Mouse (Mus musculus) MEL (cell line): ENCODE measurements around the gene Mug2. TPM values are rescaled to one million over a fixed set of nuclear protein-coding genes. Genes with fewer than 3 reads are reported as not detected.
A peak's percentile ranks its signal among the peaks of the same experiment; 100 is the strongest.
"Not testable (repeated sequence)": the region's sequence is repeated elsewhere in the genome, so short reads cannot be mapped to it uniquely, and the experiment has no call there.

ENCODE experiments used
- DNase-seq: peaks from one replicate; pipeline ENCODE4 v3.0.0; 2011; ENCODE audit warnings: low read depth, low spot score
- H3K27ac ChIP-seq: 2 replicates; pipeline ENCODE4 v1.5.1; 2012; ENCODE audit warnings: low read depth, mild to moderate bottlenecking, control low read depth, low read length, moderate library complexity; ENCODE audit not compliant: control insufficient read depth
- H3K27me3 ChIP-seq, 2 experiments: fragments of 150-350 bp in 1 of 2; sonication (generic) in 1 of 2; 2 replicates each; pipeline ENCODE4 v1.6.1; 2012; ENCODE audit warnings: low read length in 2 of 2, mild to moderate bottlenecking in 2 of 2, improper control_type of control experiment in 1 of 2, moderate library complexity in 1 of 2; ENCODE audit not compliant: insufficient read depth in 2 of 2, control insufficient read depth in 1 of 2
- H3K36me3 ChIP-seq, 2 experiments: 2 replicates each; pipeline ENCODE4 v1.6.1; 2012 to 2014; ENCODE audit warnings: low read length in 2 of 2, improper control_type of control experiment in 1 of 2, inconsistent platforms in 1 of 2, mild to moderate bottlenecking in 1 of 2; ENCODE audit not compliant: insufficient read depth in 2 of 2, control insufficient read depth in 1 of 2
- H3K4me1 ChIP-seq, 2 experiments: fragments of 150-350 bp in 1 of 2; sonication (generic) in 1 of 2; 2 replicates each; pipeline ENCODE4 v1.6.1; 2012; ENCODE audit warnings: low read length in 2 of 2, improper control_type of control experiment in 1 of 2, mild to moderate bottlenecking in 1 of 2; ENCODE audit not compliant: insufficient read depth in 2 of 2, control insufficient read depth in 1 of 2
- H3K4me3 ChIP-seq, 2 experiments: fragments of 150-350 bp in 1 of 2; sonication (generic) in 1 of 2; 2 replicates each; pipeline ENCODE4 v1.5.1; 2012; ENCODE audit warnings: low read depth in 2 of 2, low read length in 2 of 2, mild to moderate bottlenecking in 2 of 2, moderate library complexity in 2 of 2, control low read depth in 1 of 2, improper control_type of control experiment in 1 of 2; ENCODE audit not compliant: control insufficient read depth in 1 of 2, insufficient read depth in 1 of 2
- H3K79me2 ChIP-seq: 2 replicates; pipeline ENCODE4 v1.6.1; 2012; ENCODE audit warnings: mild to moderate bottlenecking, low read length, moderate library complexity; ENCODE audit not compliant: control insufficient read depth, poor library complexity, insufficient read depth
- H3K9ac ChIP-seq: 2 replicates; pipeline ENCODE4 v1.6.1; 2012; ENCODE audit warnings: low read depth, mild to moderate bottlenecking, control low read depth, low read length, moderate library complexity; ENCODE audit not compliant: control insufficient read depth, poor library complexity, severe bottlenecking
- H3K9me3 ChIP-seq: fragments of 150-350 bp; sonication (generic); replicated peaks from 2 replicates; pipeline ENCODE4 v1.6.1; 2012; ENCODE audit warnings: mild to moderate bottlenecking, low read length, improper control_type of control experiment, moderate library complexity; ENCODE audit not compliant: insufficient read depth
- BHLHE40 ChIP-seq: IDR thresholded peaks from 2 replicates; pipeline ENCODE4 v1.6.1; 2012; ENCODE audit warnings: low read depth, mild to moderate bottlenecking, inconsistent platforms, low read length, improper control_type of control experiment, borderline replicate concordance
- CHD2 ChIP-seq: IDR thresholded peaks from 2 replicates; pipeline ENCODE4 v1.6.1; 2011; ENCODE audit warnings: low read length, improper control_type of control experiment
- E2F4 ChIP-seq: IDR thresholded peaks from 2 replicates; pipeline ENCODE4 v1.6.1; 2011; ENCODE audit warnings: low read depth, low read length, improper control_type of control experiment, borderline replicate concordance
- ELF1 ChIP-seq: IDR thresholded peaks from 2 replicates; pipeline ENCODE4 v1.6.1; 2014; ENCODE audit warnings: low read depth, mild to moderate bottlenecking, inconsistent platforms, low read length, improper control_type of control experiment, moderate library complexity
- EP300 ChIP-seq, 2 experiments: IDR thresholded peaks; 2 replicates each; pipeline ENCODE4 v1.6.1; 2011; ENCODE audit warnings: improper control_type of control experiment in 2 of 2, low read length in 2 of 2, low read depth in 1 of 2, mild to moderate bottlenecking in 1 of 2
- ETS1 ChIP-seq: IDR thresholded peaks from 2 replicates; pipeline ENCODE4 v1.6.1; 2012; ENCODE audit warnings: low read depth, mild to moderate bottlenecking, inconsistent platforms, low read length, improper control_type of control experiment, moderate library complexity
- GABPA ChIP-seq: IDR thresholded peaks from 2 replicates; pipeline ENCODE4 v1.6.1; 2012; ENCODE audit warnings: low read depth, mild to moderate bottlenecking, inconsistent platforms, low read length, improper control_type of control experiment, moderate library complexity
- GATA1 ChIP-seq: IDR thresholded peaks from 2 replicates; pipeline ENCODE4 v1.6.1; 2011; ENCODE audit warnings: low read depth, low read length, improper control_type of control experiment
- KAT2A ChIP-seq: conservative IDR thresholded peaks from 2 replicates; pipeline ENCODE4 v1.6.1; 2012; ENCODE audit warnings: low read depth, low read length, improper control_type of control experiment, inconsistent platforms
- MYB ChIP-seq: IDR thresholded peaks from 2 replicates; pipeline ENCODE4 v1.6.1; 2011; ENCODE audit warnings: mild to moderate bottlenecking, low read depth, low read length, improper control_type of control experiment
- NELFE ChIP-seq: IDR thresholded peaks from 2 replicates; pipeline ENCODE4 v1.6.1; 2011; ENCODE audit warnings: low read depth, low read length, improper control_type of control experiment
- NRF1 ChIP-seq: IDR thresholded peaks from 2 replicates; pipeline ENCODE4 v1.6.1; 2014; ENCODE audit warnings: low read depth, mild to moderate bottlenecking, inconsistent platforms, low read length, improper control_type of control experiment, moderate library complexity; ENCODE audit not compliant: poor library complexity, insufficient read depth, severe bottlenecking
- POLR2A ChIP-seq, 2 experiments: IDR thresholded peaks; 2 replicates each; pipeline ENCODE4 v1.6.1; 2011 to 2012; ENCODE audit warnings: low read length in 2 of 2, mild to moderate bottlenecking in 2 of 2, control low read depth in 1 of 2, improper control_type of control experiment in 1 of 2, low read depth in 1 of 2, moderate library complexity in 1 of 2; ENCODE audit not compliant: control insufficient read depth in 1 of 2, insufficient read depth in 1 of 2, poor library complexity in 1 of 2
- POLR2AphosphoS5 ChIP-seq: IDR thresholded peaks from 2 replicates; pipeline ENCODE4 v1.6.1; 2012; ENCODE audit warnings: low read depth, borderline replicate concordance, mild to moderate bottlenecking, inconsistent platforms, low read length, moderate library complexity, mixed read lengths
- RCOR1 ChIP-seq: IDR thresholded peaks from 2 replicates; pipeline ENCODE4 v1.6.1; 2012; ENCODE audit warnings: low read depth, mild to moderate bottlenecking, inconsistent platforms, low read length, improper control_type of control experiment
- SIN3A ChIP-seq: IDR thresholded peaks from 2 replicates; pipeline ENCODE4 v1.6.1; 2012; ENCODE audit warnings: low read length, improper control_type of control experiment, inconsistent platforms
- TAL1 ChIP-seq: IDR thresholded peaks from 2 replicates; pipeline ENCODE4 v1.6.1; 2012; ENCODE audit warnings: mild to moderate bottlenecking, inconsistent platforms, low read length, moderate library complexity, mixed read lengths
- TBP ChIP-seq: IDR thresholded peaks from 2 replicates; pipeline ENCODE4 v1.8.0; 2011; ENCODE audit warnings: low read depth, low read length, improper control_type of control experiment
- TCF12 ChIP-seq: IDR thresholded peaks from 2 replicates; pipeline ENCODE4 v1.6.1; 2014; ENCODE audit warnings: low read depth, mild to moderate bottlenecking, inconsistent platforms, low read length, improper control_type of control experiment, moderate library complexity
- USF1 ChIP-seq: IDR thresholded peaks from 2 replicates; pipeline ENCODE4 v1.6.1; 2014; ENCODE audit warnings: low read depth, mild to moderate bottlenecking, inconsistent platforms, low read length, improper control_type of control experiment, moderate library complexity
- USF2 ChIP-seq, 2 experiments: IDR thresholded peaks; 2 replicates each; pipeline ENCODE4 v1.6.1; 2011 to 2012; ENCODE audit warnings: improper control_type of control experiment in 2 of 2, low read length in 2 of 2, borderline replicate concordance in 1 of 2, inconsistent platforms in 1 of 2, low read depth in 1 of 2, mild to moderate bottlenecking in 1 of 2; ENCODE audit not compliant: insufficient read depth in 1 of 2
- ZMIZ1 ChIP-seq: IDR thresholded peaks from 2 replicates; pipeline ENCODE4 v1.6.1; 2012; ENCODE audit warnings: low read depth, mild to moderate bottlenecking, inconsistent platforms, low read length, improper control_type of control experiment, moderate library complexity
- ZNF384 ChIP-seq: IDR thresholded peaks from 2 replicates; pipeline ENCODE4 v1.6.1; 2012; ENCODE audit warnings: low read depth, mild to moderate bottlenecking, inconsistent platforms, low read length, improper control_type of control experiment
- polyA plus RNA-seq, 2 experiments: library from polyadenylated mRNA; stranded (reverse) in 1 of 2; unstranded in 1 of 2; fragments of >175 nt in 1 of 2; fragments of >200 nt in 1 of 2; gene quantifications; 2 replicates each; pipeline versions ENCODE4 v1.2.1 to v1.2.4; 2012; ENCODE audit warnings: low replicate concordance in 2 of 2, low read depth in 1 of 2; ENCODE audit not compliant: insufficient read length in 2 of 2, insufficient read depth in 1 of 2, missing spikeins in 1 of 2
- total RNA-seq: library from RNA; depleted of rRNA; stranded (reverse); fragments of 300-350 nt; gene quantifications from 2 replicates; pipeline ENCODE4 v1.2.3, GENCODE M21; 2012; rRNA removed

Mug2 gene
- not detected in 2 replicates for total RNA-seq
- not detected for polyA plus RNA-seq

- DNase-seq, H3K4me3 ChIP-seq, H3K27ac ChIP-seq, H3K9ac ChIP-seq, H3K36me3 ChIP-seq, H3K9me3 ChIP-seq, H3K79me2 ChIP-seq, H3K4me1 ChIP-seq, H3K27me3 ChIP-seq: not testable (repeated sequence)
These were observed at the start of gene Mug2 for GRCm38 (mm10) chr6:122006461-122006860. TSS of gene Mug2 (plus strand) at chr6:122006761.

- not testable (repeated sequence) for H3K36me3 ChIP-seq, H3K79me2 ChIP-seq, H3K27me3 ChIP-seq, H3K4me1 ChIP-seq, H3K9me3 ChIP-seq
- H3K4me3 ChIP-seq = peak overlapping the region; percentile 57 to 69
- H3K9ac ChIP-seq = peak overlapping the region; percentile 72
- H3K27ac ChIP-seq = peak overlapping the region; percentile 96
- TF ChIP-seq SIN3A (peak; percentile 62), EP300 (IDR thresholded peaks at IDR 0.05; ENCODE audit: low read depth in 1 of 2, low read length in 2 of 2) (peak; percentile 48 to 67), ZMIZ1 (0 out of 2 replicates have a peak, but pooled peaks have one; percentile 46), POLR2A (IDR thresholded peaks at IDR 0.05; ENCODE audit: control insufficient read depth in 1 of 2, insufficient read depth in 1 of 2, low read depth in 1 of 2, low read length in 2 of 2, poor library complexity in 1 of 2) (peak in 1 of 2 experiments; percentile 63; a peak in 1 of 4 replicates), MYB (peak; percentile 50; the same call in 1 of the 2 replicates), GATA1 (peak; percentile 50; the same call in 1 of the 2 replicates), TBP (peak; percentile 69), ETS1 (0 out of 2 replicates have a peak, but pooled peaks have one; percentile 46), NELFE (0 out of 2 replicates have a peak, but pooled peaks have one; percentile 34), RCOR1 (0 out of 2 replicates have a peak, but pooled peaks have one; percentile 26), TCF12 (0 out of 2 replicates have a peak, but pooled peaks have one; percentile 36)
- DNase-seq = peak; percentile 85
These were observed 48.7 kb upstream of the Mug2 start for GRCm38 (mm10) chr6:121957803-121958349.

GRCm38 (mm10) chr6:121975701-121976100 is 30.9 kb upstream of the Mug2 start:
- Histone ChIP-seq H3K4me3 (no peak overlapping the region), H3K79me2 (no peaks in the 10 kb centered on the region), H3K9ac (no peak overlapping the region), H3K36me3 (no peaks in the 10 kb centered on the region), H3K27me3 (no peaks in the 10 kb centered on the region), H3K9me3 (no peaks in the 10 kb centered on the region), H3K4me1 (no peaks in the 10 kb centered on the region), H3K27ac (no peak overlapping the region)
- no peak for DNase-seq
- TF ChIP-seq POLR2A (IDR thresholded peaks at IDR 0.05; ENCODE audit: control insufficient read depth in 1 of 2, insufficient read depth in 1 of 2, low read depth in 1 of 2, low read length in 2 of 2, poor library complexity in 1 of 2) (no peak), NELFE (no peak), USF2 (IDR thresholded peaks at IDR 0.05; ENCODE audit: borderline replicate concordance in 1 of 2, insufficient read depth in 1 of 2, low read depth in 1 of 2, low read length in 2 of 2) (no peak), GATA1 (no peak), GABPA (no peak), EP300 (IDR thresholded peaks at IDR 0.05; ENCODE audit: low read depth in 1 of 2, low read length in 2 of 2) (no peak), ELF1 (no peak), TAL1 (no peak), E2F4 (no peak), NRF1 (no peak), CHD2 (no peak), USF1 (no peak), TCF12 (no peak), KAT2A (no peak), ZMIZ1 (no peak), ZNF384 (no peak), BHLHE40 (no peak), POLR2AphosphoS5 (no peak), ETS1 (no peak)
